Mouse (Mus musculus): Measurements from ENCODE around the gene Il20rb.

Gene Il20rb

GRCm38 (mm10) chr9:100486431-100486830 is at the start of gene Il20rb:
Gene Il20rb, minus strand, starts transcription at chr9:100486788.
- no peak for DNase-seq (ENCODE audit: low read depth, low spot score)

GRCm38 (mm10) chr9:100535618-100536262 is 49.2 kb upstream of the Il20rb start:
- DNase-seq (ENCODE audit: low read depth, low spot score): peak; percentile 52

GRCm38 (mm10) chr9:100534686-100535085 is 48.1 kb upstream of the Il20rb start:
- DNase-seq (ENCODE audit: low read depth, low spot score): no peak

- no peak for DNase-seq (ENCODE audit: low read depth, low spot score)
These were observed 46.4 kb upstream of the Il20rb start for GRCm38 (mm10) chr9:100532847-100533505.

- DNase-seq (ENCODE audit: low read depth, low spot score): no peak
These were observed 44.7 kb upstream of the Il20rb start for GRCm38 (mm10) chr9:100531296-100531695.

GRCm38 (mm10) chr9:100525225-100525624 is 38.6 kb upstream of the Il20rb start:
- DNase-seq (ENCODE audit: low read depth, low spot score): no peak

GRCm38 (mm10) chr9:100522029-100522428 is 35.4 kb upstream of the Il20rb start:
- DNase-seq (ENCODE audit: low read depth, low spot score): no peak

GRCm38 (mm10) chr9:100520586-100520985 is 34.0 kb upstream of the Il20rb start:
- peak; percentile 29 for DNase-seq (ENCODE audit: low read depth, low spot score)

GRCm38 (mm10) chr9:100520012-100520411 is 33.4 kb upstream of the Il20rb start:
- DNase-seq (ENCODE audit: low read depth, low spot score): no peak

- no peak for DNase-seq (ENCODE audit: low read depth, low spot score)
These were observed 21.0 kb upstream of the Il20rb start for GRCm38 (mm10) chr9:100507581-100507980.

GRCm38 (mm10) chr9:100506652-100507051 is 20.1 kb upstream of the Il20rb start:
- no peak for DNase-seq (ENCODE audit: low read depth, low spot score)

GRCm38 (mm10) chr9:100505498-100505897 is 18.9 kb upstream of the Il20rb start:
- no peak for DNase-seq (ENCODE audit: low read depth, low spot score)

- no peak for DNase-seq (ENCODE audit: low read depth, low spot score)
These were observed 7.1 kb upstream of the Il20rb start for GRCm38 (mm10) chr9:100493611-100494261.

GRCm38 (mm10) chr9:100491424-100491823 is 4.8 kb upstream of the Il20rb start:
- no peak for DNase-seq (ENCODE audit: low read depth, low spot score)

GRCm38 (mm10) chr9:100488969-100489368 is 2.4 kb upstream of the Il20rb start:
- no peak for DNase-seq (ENCODE audit: low read depth, low spot score)

- no peak for DNase-seq (ENCODE audit: low read depth, low spot score)
These were observed 1.6 kb upstream of the Il20rb start for GRCm38 (mm10) chr9:100488056-100488713.

- peak; percentile 12 for DNase-seq (ENCODE audit: low read depth, low spot score)
These were observed 3.3 kb downstream of the Il20rb start for GRCm38 (mm10) chr9:100483318-100483717.

GRCm38 (mm10) chr9:100481626-100482025 is 5.0 kb downstream of the Il20rb start:
- DNase-seq (ENCODE audit: low read depth, low spot score): no peak

GRCm38 (mm10) chr9:100474056-100474455 is 12.5 kb downstream of the Il20rb start:
- no peak for DNase-seq (ENCODE audit: low read depth, low spot score)

- DNase-seq (ENCODE audit: low read depth, low spot score): no peak
These were observed 13.2 kb downstream of the Il20rb start for GRCm38 (mm10) chr9:100473361-100473760.

- no peak for DNase-seq (ENCODE audit: low read depth, low spot score)
These were observed 13.7 kb downstream of the Il20rb start for GRCm38 (mm10) chr9:100472931-100473330.

GRCm38 (mm10) chr9:100471605-100471953 is 15.0 kb downstream of the Il20rb start:
- no peak for DNase-seq (ENCODE audit: low read depth, low spot score)

All from telencephalon, adult 2 months (tissue).